Mouse (Mus musculus): ENCODE results near the gene Efna2. TPM values are rescaled to one million over a fixed set of nuclear protein-coding genes. Genes with fewer than 3 reads are reported as not detected.

The Efna2 gene
- 1 to 10 TPM; 8.9 to 9.0 TPM for total RNA-seq (2021)

GRCm38 (mm10) chr10:80179068-80180051 lies at the start of gene Efna2:
Efna2 (plus strand) TSS chr10:80179482.
- peak; percentile 48 to 71 for DNase-seq (ENCODE audit: low spot score in 2 of 2)
- intact Hi-C loops (cut with DNase I): no loop called here

DNA sequence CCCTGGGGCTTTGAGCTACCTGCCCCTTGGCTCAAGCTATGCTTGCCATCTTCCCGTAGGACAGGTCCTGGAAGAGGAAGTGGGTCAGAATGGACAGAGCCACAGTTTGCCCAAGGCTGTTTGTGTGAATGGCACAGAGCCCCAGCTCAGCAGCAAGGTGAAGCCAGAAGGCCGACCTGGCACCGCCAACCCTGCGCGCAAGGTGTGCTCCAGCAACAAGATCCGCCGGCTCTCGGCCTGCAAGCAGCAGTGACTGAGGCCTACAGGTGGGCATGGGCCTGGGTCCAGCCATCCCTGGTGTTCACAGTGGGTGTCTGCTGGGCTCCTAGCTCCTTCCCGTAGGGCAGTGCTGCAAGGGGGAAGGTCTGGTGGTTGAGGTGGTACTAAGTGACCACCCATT lies 49.4 kb upstream of the Efna2 start:
- peak in 1 of 2 experiments; percentile 30 for DNase-seq (ENCODE audit: low spot score in 2 of 2)
- intact Hi-C loops (cut with DNase I): no loop called here

DNA sequence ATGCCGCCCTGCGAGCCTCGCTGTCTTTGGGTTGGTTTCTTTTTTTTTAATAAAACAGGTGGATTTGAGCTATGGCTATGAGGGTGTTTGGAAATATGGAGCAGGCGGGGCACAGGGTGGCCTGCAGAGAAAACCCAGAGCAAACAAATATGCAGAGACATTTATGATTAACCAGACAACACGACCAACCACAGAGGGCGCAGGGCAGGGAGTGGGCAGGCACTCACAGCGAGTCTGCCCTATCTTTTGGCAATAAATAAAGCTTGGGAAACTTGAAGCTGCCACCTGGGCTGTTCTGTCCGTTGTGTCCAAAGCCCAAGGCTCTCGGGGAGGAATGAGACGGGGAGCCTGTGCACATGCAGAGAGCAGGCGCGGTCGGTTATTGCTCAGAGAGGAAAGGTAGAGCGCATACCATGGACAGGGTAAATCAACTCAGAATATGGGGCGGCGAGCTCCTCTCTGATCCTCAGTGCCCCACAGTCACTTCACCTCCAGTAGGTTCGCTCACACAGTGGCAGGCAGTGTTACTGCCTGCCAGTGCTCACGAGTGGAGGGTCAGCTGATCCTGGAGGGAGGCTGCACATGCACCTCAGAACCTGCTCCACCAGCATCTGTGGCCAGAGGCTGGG lies 48.8 kb upstream of the Efna2 start:
- DNase-seq (ENCODE audit: low spot score in 2 of 2): no peak
- intact Hi-C loops (cut with DNase I): no loop called here

DNA sequence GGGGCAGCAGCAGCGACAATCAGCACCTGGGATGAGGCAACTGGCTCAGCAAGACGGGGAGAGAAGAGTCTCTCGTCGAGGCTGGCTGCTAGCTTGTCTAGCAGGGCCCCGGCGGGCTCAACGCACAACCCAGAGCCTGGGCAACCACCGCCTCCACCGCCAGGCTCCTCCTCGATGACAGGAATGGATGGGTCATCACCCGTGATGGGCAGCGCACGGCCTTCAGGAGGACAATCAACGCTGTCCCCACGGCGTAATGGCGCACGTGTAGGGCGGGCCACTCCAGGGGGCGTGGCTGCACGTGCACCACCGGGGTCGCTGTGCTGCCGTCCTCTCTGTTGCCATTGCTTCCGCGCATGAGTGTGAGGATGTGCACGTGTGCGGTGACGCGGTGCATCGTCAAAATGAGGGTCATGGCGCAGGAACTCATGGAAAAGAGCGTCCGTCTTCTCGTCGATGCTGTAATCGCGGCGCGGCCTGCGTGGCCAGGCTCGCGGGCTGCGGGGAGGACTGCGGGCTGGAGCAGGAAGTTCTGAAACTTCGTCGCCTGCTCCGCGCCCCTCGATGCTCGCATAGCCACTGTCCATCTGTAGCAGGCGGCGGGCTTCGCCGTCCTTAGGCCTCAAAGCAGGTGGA lies 47.8 kb upstream of the Efna2 start:
- DNase-seq (ENCODE audit: low spot score in 2 of 2): peak; percentile 69 to 77
- intact Hi-C loops (cut with DNase I): no loop called here

DNA sequence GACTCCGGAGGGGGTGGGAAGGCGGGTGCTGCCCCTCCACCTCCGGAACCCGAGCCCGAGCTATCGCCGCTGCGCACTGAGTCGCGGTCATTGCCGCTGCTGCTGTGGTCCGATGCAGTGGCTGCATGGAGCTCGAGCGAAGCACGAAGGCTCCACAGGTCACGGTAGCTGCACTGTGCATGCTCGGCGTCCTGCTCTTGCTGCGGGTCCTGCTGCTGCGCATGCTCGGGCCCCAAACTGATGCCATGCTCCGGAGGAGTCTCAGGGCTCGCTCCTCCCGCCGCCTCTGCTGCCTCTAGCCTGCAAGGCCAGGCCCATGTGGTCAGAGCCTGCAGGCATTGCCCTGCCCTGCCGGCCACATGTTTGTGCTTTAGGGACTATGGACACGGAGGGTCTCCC lies 47.3 kb upstream of the Efna2 start:
- intact Hi-C loops (cut with DNase I): no loop called here
- peak in 1 of 2 experiments; percentile 54 for DNase-seq (ENCODE audit: low spot score in 2 of 2)

DNA sequence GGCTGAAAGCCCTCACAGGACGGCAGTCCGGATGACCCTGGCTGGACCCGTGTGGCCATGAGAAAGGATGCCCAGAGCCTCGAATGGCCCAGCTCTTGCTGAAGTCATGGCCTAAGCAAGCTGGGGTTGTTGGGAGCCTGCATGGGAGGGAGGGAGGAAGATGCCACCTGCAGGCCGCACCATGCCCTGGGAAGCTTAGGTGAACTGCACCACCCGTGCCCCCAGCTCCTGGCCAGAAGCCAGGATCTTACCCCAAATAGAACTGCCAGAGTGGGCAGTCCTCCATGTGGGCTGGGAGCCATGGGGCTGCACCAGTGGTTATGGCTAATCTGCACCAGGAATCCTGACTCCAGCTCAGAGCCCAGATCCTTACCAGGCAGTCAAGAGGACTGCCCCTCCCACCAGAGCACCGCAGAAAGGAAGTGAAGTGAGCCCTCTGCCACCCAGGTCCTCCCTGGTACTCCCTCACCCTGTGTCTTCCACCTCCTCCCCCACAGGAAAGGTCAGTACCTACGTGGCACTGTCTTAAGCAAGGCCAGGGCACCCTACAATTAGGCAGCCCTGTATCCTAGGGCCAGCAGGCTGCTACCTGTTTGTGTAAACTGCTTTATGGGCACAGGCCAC lies 45.9 kb upstream of the Efna2 start:
- intact Hi-C loops (cut with DNase I): no loop called here
- peak in 1 of 2 experiments; percentile 36 for DNase-seq (ENCODE audit: low spot score in 2 of 2)

DNA sequence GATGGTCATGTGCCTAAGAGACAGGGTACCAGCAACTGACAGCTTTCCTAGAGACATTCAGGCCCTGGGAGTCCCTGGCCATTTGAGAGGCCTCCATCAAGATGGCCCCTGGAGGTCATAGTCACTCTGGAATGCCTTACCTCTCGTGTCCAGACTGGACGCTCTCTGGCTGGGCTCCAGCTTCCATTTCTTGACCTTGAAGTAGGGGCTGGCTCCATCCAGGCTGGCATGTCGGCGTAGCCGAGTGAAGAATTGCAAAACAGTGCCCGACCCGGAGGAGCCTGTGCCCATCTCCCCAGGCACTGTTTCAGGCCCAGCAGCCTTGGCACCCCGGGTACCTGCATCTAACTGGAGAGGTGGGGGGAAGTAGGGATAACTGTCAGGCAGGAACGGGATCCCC lies 44.9 kb upstream of the Efna2 start:
- intact Hi-C loops (cut with DNase I): no loop called here
- peak in 1 of 2 experiments; percentile 8 for DNase-seq (ENCODE audit: low spot score in 2 of 2)

DNA sequence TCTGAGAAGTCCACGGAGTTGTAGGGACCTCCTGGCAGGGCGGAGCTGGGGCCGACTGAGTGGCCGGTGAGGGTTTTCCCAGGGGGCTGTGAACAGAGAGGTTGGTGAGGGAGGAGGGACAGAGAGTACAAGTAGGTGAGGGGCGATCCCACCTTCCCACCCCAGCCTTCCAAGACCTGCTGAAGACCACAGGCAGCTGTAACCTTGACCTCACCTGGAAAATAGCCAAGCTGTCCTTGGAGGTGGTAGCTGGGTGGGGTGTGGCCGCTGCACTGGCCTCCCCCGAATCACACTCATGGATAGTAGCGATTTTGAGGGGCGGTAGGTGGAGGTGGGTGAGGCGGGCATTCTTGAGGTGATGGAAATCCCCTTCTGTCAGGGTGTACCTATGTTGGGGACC lies 44.1 kb upstream of the Efna2 start:
- DNase-seq (ENCODE audit: low spot score in 2 of 2): peak in 1 of 2 experiments; percentile 5
- intact Hi-C loops (cut with DNase I): no loop called here

GRCm38 (mm10) chr10:80135641-80136040 lies 43.6 kb upstream of the Efna2 start:
- DNase-seq (ENCODE audit: low spot score in 2 of 2): no peak
- intact Hi-C loops (cut with DNase I): no loop called here

DNA sequence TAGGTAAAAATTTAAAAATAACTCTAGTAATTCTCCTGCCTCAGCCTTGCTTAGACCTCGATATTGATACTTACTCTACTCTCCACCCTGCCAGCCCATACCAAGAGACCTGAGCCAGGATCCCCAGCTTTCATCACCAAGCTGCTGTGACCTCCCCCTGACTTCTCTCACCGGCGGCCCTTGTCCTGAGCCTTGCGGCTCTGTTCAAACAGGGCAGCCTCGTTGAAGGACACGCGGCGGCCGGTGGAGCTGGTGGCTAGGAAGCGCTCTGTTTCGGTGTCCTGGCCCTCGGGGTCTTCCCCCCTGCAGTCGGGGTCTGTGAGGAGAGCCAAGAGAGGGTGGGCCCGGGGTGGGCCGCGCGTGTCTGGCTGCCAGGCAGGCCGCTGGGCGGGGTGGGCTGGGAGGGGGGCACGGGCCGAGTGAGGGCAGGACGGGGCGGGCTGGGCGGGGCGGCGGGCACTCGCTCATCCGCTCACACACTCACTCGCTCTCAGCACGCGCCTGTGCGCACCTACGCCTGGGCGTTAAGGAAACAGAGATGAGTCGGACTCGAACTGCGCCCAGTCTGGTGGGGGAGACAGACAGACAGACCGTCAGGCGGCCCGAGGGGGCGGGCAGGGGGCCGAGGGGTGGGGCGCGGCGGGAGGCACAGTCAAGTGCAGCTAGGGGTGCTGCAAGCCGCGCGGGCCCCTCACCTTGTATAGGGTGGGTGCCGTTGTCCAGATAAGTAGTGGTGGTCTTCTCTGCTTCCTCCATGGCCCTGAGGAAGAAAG lies 42.9 kb upstream of the Efna2 start:
- peak in 1 of 2 experiments; percentile 33 for DNase-seq (ENCODE audit: low spot score in 2 of 2)
- intact Hi-C loops (cut with DNase I): no loop called here

DNA sequence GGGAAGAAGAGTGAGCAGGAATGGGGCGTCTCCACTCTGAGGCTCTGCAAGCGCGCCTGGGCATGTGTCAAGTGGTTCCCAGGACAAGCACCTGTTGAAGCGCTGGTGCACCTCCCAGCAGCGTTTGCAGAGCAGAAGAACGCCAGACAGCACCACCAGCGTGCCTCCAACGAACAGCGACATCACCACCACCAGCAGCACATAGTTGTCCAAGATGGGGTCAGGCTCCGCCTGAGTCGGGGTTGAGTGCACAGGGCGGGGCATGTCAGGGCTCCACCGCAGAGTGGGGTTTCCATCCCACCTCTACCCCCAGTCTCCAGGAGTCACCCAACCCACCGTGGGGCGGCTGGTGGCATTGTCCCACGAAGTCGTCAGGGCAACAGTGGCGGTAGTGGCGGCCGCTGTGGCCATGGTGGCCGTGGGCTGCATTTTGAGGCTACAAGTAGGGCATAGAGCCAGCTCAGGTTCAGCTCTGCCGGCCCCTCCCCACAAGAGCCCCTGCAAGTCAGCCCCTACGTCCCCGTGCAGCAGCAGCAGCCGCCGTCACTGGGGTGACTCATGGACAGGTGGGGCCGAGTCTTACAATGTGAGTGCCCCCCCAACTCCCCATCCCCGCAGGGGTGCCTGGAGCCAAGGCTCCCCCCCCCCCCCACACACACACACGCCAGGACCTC lies 42.2 kb upstream of the Efna2 start:
- peak in 1 of 2 experiments; percentile 66 for DNase-seq (ENCODE audit: low spot score in 2 of 2)
- intact Hi-C loops (cut with DNase I): no loop called here

DNA sequence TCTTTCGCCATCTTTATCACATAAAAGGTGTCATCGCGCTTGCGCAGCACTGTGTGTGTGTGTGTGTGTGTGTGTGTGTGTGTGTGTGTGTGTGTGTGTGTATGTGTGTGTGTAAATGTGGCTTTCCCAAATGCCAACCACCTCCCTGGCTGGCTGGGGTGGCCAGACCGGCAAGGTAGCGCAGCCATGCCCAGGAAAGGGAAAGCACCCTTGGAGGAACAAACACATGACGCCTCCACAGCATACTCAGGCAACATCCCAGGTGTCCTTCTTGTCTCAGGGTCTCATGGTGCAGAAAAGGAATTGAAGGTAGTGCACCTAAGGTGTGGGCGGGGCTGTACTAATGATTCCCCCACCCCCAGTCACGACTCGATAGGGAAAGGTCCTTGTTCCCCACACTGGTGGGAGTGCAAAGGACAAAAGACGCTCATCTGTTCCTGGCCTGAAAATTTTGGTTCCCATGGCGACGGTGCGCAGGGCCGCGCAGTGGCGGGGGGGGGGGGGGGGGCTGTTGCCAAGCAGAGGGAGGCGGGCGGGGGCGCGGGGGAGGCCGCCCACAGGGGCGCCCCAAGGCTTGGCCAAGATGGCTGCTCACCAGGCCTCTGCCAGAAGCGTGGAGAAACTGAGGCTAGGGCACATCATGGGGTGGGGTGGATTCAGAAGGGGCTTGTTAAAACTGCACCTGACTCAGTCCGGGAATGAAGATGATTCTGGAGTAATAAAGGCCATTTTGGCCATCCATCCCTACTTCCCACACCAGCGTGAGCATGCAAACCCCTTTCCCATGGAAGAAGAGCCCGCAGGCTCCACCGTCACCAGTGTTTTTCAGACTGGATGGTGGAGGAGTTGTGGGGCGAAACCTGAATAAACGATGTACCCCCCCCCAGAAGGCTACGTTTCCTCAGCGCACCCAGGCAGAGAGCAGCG lies 41.4 kb upstream of the Efna2 start:
- intact Hi-C loops (cut with DNase I): no loop called here
- DNase-seq (ENCODE audit: low spot score in 2 of 2): peak in 1 of 2 experiments; percentile 66

- intact Hi-C loops (cut with DNase I): no loop called here
- peak; percentile 79 to 88 for DNase-seq (ENCODE audit: low spot score in 2 of 2)
Observed at GRCm38 (mm10) chr10:80138553-80139438, 40.5 kb upstream of the Efna2 start, which contains the start of gene Atp5d. Atp5d (plus strand) TSS chr10:80138632.

DNA sequence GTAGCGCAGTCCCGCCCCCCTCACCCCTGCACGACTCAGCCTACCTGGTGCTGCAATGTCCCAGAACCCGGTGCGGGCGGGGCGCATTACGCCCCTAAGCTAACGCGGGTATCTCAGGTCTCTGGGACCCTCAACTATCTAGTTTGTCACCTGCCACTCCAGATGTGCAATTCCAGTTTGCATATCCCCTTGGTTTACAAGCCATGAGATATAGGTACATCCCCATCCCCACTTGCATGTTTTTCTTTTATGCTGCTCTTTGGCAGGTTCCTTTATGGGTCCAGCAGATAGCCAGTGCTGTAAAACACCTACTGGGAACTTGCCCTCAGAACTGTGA lies 39.9 kb upstream of the Efna2 start:
- DNase-seq (ENCODE audit: low spot score in 2 of 2): no peak
- intact Hi-C loops (cut with DNase I): no loop called here

DNA sequence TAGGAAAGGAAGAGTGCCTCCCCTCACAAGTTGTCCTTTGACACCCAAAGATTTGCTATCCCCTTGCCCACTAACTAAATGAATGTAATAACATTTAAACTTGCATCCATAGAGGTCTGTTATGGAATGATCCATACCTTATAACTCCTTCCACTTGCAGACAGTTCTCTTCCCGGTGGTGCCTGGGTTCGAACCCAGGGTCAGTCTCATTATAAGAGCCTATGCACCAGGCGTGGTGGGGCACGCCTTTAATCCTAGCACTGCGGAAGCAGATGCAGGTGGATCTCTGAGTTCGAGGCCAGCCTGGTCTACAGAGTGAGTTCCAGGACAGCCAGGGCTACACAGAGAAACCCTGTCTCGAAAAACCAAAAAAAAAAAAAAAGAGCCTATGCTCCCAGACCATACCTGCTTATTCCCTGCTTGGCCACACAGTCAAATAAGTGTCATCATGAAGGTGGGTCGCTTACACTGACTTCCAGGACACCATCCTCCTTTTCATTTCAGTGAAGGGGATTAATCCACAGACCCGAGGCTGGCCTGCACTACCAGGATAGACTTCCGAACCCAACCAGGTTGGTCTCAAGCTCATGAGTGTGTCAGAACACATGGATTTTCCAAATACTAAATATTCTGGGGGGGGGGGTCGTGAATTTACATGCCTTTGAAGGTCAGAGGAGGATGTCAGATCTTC lies 39.2 kb upstream of the Efna2 start:
- intact Hi-C loops (cut with DNase I): no loop called here
- no peak for DNase-seq (ENCODE audit: low spot score in 2 of 2)

GRCm38 (mm10) chr10:80140666-80141035 lies 38.6 kb upstream of the Efna2 start, which contains the start of gene Cbarp:
Cbarp (minus strand) TSS chr10:80140835.
- intact Hi-C loops (cut with DNase I): no loop called here
- DNase-seq (ENCODE audit: low spot score in 2 of 2): no peak
